Mouse (Mus musculus): ENCODE measurements around the gene Gse1. TPM values are rescaled to one million over a fixed set of nuclear protein-coding genes. Genes with fewer than 3 reads are reported as not detected.

Gene Gse1
- polyA plus RNA-seq, 1 experiment from 2014 or later, result 14.3 TPM

- ATAC-seq (ENCODE audit: insufficient read depth), result 0 out of 2 replicates have a peak, but pooled peaks have one; percentile 12
- Histone ChIP-seq H3K27me3 (ENCODE audit: insufficient read depth, low read length) (no peaks in the 10 kb centered on the region), H3K9me3 (ENCODE audit: low read depth, low read length) (no peaks in the 10 kb centered on the region), H3K4me3 (ENCODE audit: low read depth, low read length) (no peak overlapping the region), H3K9ac (peak overlapping the region; percentile 10; the same call in 1 of the 2 replicates), H3K27ac (ENCODE audit: low read depth) (peak overlapping the region; percentile 54; the same call in 1 of the 2 replicates), H3K4me2 (no peak overlapping the region), H3K4me1 (ENCODE audit: insufficient read depth) (peaks cover 53% of the 10 kb centered on the region), H3K36me3 (ENCODE audit: insufficient read depth) (no peaks in the 10 kb centered on the region)
- peak; percentile 56 for DNase-seq
- 42% methylated on average over 5 of the region's 5 CpGs for WGBS
- no peak for TF ChIP-seq CTCF (IDR thresholded peaks at IDR 0.05; ENCODE audit: low read depth)
Measured at GRCm38 (mm10) chr8:120282465-120282864, 54.2 kb downstream of the Gse1 start.

DNA sequence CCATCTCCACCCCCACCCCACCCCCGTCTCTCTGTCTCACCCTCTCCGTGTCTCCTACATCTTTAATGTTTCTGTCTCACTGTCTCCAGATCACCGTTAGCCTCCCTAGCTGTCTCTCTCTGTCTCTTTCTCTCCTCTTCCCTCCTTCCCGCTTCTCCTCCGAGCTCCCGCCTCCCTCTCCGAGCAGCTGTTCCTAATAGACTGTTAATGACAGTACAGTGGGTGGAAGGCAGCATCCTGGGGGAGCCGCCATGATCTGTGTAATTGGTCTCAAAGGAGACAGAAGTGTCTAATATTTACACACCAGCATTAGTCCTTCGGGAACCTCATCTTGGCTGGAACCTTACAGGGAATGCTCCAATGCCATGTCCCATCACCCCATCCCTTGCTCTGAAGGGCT, 56.0 kb downstream of the Gse1 start:
- WGBS, result 19% methylated on average over 9 of the region's 9 CpGs
- DNase-seq (peak; percentile 65), ATAC-seq (ENCODE audit: insufficient read depth) (no peak)
- TF ChIP-seq CTCF (IDR thresholded peaks at IDR 0.05; ENCODE audit: low read depth), result no peak
- Histone ChIP-seq H3K27me3 (ENCODE audit: insufficient read depth, low read length) (no peaks in the 10 kb centered on the region), H3K4me2 (0 out of 2 replicates have a peak overlapping the region, but pooled peaks have one; percentile 23), H3K4me3 (ENCODE audit: low read depth, low read length) (no peak overlapping the region), H3K36me3 (ENCODE audit: insufficient read depth) (no peaks in the 10 kb centered on the region), H3K27ac (ENCODE audit: low read depth) (0 out of 2 replicates have a peak overlapping the region, but pooled peaks have one; percentile 21), H3K9ac (no peak overlapping the region), H3K9me3 (ENCODE audit: low read depth, low read length) (no peaks in the 10 kb centered on the region), H3K4me1 (ENCODE audit: insufficient read depth) (peaks cover 48% of the 10 kb centered on the region)

GRCm38 (mm10) chr8:120285033-120285432, 56.8 kb downstream of the Gse1 start:
- peaks cover 53% of the 10 kb centered on the region for H3K4me1 ChIP-seq (ENCODE audit: insufficient read depth)
- no peak overlapping the region for H3K4me2 ChIP-seq
- ATAC-seq (ENCODE audit: insufficient read depth), result no peak
- H3K9me3 ChIP-seq (ENCODE audit: low read depth, low read length), result no peaks in the 10 kb centered on the region
- H3K36me3 ChIP-seq (ENCODE audit: insufficient read depth), result no peaks in the 10 kb centered on the region
- peak overlapping the region; percentile 58; the same call in 1 of the 2 replicates for H3K27ac ChIP-seq (ENCODE audit: low read depth)
- no peak overlapping the region for H3K4me3 ChIP-seq (ENCODE audit: low read depth, low read length)
- no peak for TF ChIP-seq CTCF (IDR thresholded peaks at IDR 0.05; ENCODE audit: low read depth)
- H3K27me3 ChIP-seq (ENCODE audit: insufficient read depth, low read length), result no peaks in the 10 kb centered on the region
- 28% methylated on average over 3 of the region's 3 CpGs for WGBS
- H3K9ac ChIP-seq, result no peak overlapping the region
- peak; percentile 65 for DNase-seq

- H3K27ac ChIP-seq (ENCODE audit: low read depth), result no peak overlapping the region
- H3K36me3 ChIP-seq (ENCODE audit: insufficient read depth), result no peaks in the 10 kb centered on the region
Measured at GRCm38 (mm10) chr8:120285878-120286277, 57.6 kb downstream of the Gse1 start.

GRCm38 (mm10) chr8:120288122-120288908, 60.1 kb downstream of the Gse1 start:
- peak overlapping the region; percentile 13 for H3K27ac ChIP-seq (ENCODE audit: low read depth)
- WGBS, result 38% methylated on average over 21 of the region's 21 CpGs
- H3K9me3 ChIP-seq (ENCODE audit: low read depth, low read length), result no peaks in the 10 kb centered on the region
- no peaks in the 10 kb centered on the region for H3K27me3 ChIP-seq (ENCODE audit: insufficient read depth, low read length)
- H3K4me2 ChIP-seq, result no peak overlapping the region
- ATAC-seq (ENCODE audit: insufficient read depth), result peak; percentile 26
- H3K9ac ChIP-seq, result no peak overlapping the region
- peaks cover 65% of the 10 kb centered on the region for H3K4me1 ChIP-seq (ENCODE audit: insufficient read depth)
- TF ChIP-seq CTCF (IDR thresholded peaks at IDR 0.05; ENCODE audit: low read depth), result peak; percentile 93
- H3K36me3 ChIP-seq (ENCODE audit: insufficient read depth), result no peaks in the 10 kb centered on the region
- H3K4me3 ChIP-seq (ENCODE audit: low read depth, low read length), result no peak overlapping the region
- DNase-seq, result peak; percentile 86

More at GRCm38 (mm10) chr8:120285878-120286277, 57.6 kb downstream of the Gse1 start:
- Histone ChIP-seq H3K4me3 (ENCODE audit: low read depth, low read length) (no peak overlapping the region), H3K9ac (no peak overlapping the region), H3K27me3 (ENCODE audit: insufficient read depth, low read length) (no peaks in the 10 kb centered on the region), H3K4me1 (ENCODE audit: insufficient read depth) (peaks cover 56% of the 10 kb centered on the region), H3K9me3 (ENCODE audit: low read depth, low read length) (no peaks in the 10 kb centered on the region), H3K4me2 (no peak overlapping the region)
- DNase-seq (no peak), ATAC-seq (ENCODE audit: insufficient read depth) (no peak)
- 54% methylated on average over 9 of the region's 9 CpGs for WGBS
- no peak for TF ChIP-seq CTCF (IDR thresholded peaks at IDR 0.05; ENCODE audit: low read depth)

GRCm38 (mm10) chr8:120289191-120289590, 60.9 kb downstream of the Gse1 start:
- H3K4me2 ChIP-seq, result no peak overlapping the region
- DNase-seq (no peak), ATAC-seq (ENCODE audit: insufficient read depth) (no peak)
- H3K27ac ChIP-seq (ENCODE audit: low read depth), result peak overlapping the region; percentile 20; the same call in 1 of the 2 replicates
- H3K4me3 ChIP-seq (ENCODE audit: low read depth, low read length), result no peak overlapping the region
- H3K9me3 ChIP-seq (ENCODE audit: low read depth, low read length), result no peaks in the 10 kb centered on the region
- H3K4me1 ChIP-seq (ENCODE audit: insufficient read depth), result peaks cover 57% of the 10 kb centered on the region
- 80% methylated on average over 7 of the region's 7 CpGs for WGBS
- no peaks in the 10 kb centered on the region for H3K36me3 ChIP-seq (ENCODE audit: insufficient read depth)
- H3K9ac ChIP-seq, result peak overlapping the region; percentile 10; the same call in 1 of the 2 replicates
- TF ChIP-seq CTCF (IDR thresholded peaks at IDR 0.05; ENCODE audit: low read depth), result no peak
- no peaks in the 10 kb centered on the region for H3K27me3 ChIP-seq (ENCODE audit: insufficient read depth, low read length)

DNA sequence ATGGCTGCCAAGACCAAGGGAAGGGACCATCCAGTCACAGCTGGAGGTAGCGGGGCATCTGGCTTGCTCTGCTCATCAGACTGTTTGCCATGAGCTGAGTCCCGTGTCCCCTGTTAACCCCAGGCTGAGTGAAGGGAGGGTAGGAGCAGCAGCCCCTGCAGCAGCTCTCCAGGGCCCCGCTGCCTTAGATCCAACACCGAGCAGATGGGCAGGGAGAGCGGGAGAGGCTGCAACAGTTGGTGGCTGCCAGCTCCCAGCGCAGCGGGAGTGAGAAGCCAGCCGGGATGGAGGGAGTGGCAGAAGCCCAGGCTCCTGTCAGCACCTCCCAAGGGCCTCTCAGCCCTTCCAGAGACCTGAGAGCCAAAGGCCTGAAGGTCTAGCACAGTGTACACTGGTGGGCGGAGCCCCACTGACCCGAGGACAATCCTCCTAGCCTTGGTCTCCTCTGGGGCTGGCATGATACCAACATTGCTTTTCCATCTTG, 61.5 kb downstream of the Gse1 start:
- Histone ChIP-seq H3K4me3 (ENCODE audit: low read depth, low read length) (no peak overlapping the region), H3K27ac (ENCODE audit: low read depth) (peak overlapping the region; percentile 20; the same call in 1 of the 2 replicates), H3K9me3 (ENCODE audit: low read depth, low read length) (no peaks in the 10 kb centered on the region), H3K9ac (peak overlapping the region; percentile 10; the same call in 1 of the 2 replicates), H3K4me2 (0 out of 2 replicates have a peak overlapping the region, but pooled peaks have one; percentile 10), H3K36me3 (ENCODE audit: insufficient read depth) (no peaks in the 10 kb centered on the region), H3K4me1 (ENCODE audit: insufficient read depth) (peaks cover 52% of the 10 kb centered on the region), H3K27me3 (ENCODE audit: insufficient read depth, low read length) (no peaks in the 10 kb centered on the region)
- DNase-seq, result peak; percentile 62
- 34% methylated on average over 10 of the region's 10 CpGs for WGBS
- no peak for TF ChIP-seq CTCF (IDR thresholded peaks at IDR 0.05; ENCODE audit: low read depth)
- ATAC-seq (ENCODE audit: insufficient read depth), result peak; percentile 28; the same call in 1 of the 2 replicates

All from lung, embryonic 14.5 days (tissue).